Comparison of ENCODE assay signal across 11 mouse cellular contexts in the genomic region with DNA sequence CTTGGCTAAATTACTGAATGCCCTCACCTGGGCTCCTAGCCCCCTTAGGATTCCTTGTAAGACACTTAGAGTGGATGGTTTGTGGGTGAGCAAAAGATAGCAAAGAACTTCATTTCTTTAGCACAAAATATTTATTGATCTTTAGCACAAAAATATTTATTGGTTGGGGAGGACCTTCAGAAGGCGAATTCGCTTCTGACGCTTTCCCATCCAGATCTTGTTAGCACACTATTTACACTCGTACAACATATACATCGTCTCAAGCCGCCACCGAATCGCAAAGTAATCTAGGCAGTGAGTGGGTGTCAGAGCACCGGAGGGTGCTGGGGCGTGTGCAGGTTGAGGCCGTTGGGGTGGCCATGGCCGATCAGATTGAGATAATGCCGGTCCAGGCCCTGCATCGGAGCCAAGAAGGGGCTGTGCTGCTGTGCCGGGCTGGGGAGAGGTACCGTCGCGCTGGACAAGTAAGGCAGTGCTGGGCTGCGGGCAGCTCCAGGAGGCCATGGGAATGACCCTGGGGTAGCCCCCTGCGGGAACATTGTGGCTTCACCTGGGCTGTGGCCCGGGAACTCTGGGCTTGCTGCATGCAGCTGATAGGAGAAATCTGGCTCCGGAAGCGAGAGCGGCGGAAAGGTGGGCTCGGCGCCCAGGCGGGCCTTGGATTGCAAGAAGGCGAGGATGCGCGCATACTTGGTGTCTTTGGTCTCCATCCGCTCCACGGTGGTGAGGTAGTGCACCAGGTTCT. TPM values are rescaled to one million over a fixed set of nuclear protein-coding genes. Genes with fewer than 3 reads are reported as not detected.
DNase-seq lines count a peak whose midpoint lies in the region; ATAC-seq and TF ChIP-seq lines count a peak whose summit lies in the region.
"Had no signal": no experiment of that assay in that cellular context is flagged by ENCODE, and none has a peak within 500 bp of the region (broad histone marks: within the 10 kb centered on the region; RNA-seq: fewer than 3 reads in every experiment).

No protein-coding gene starts in this region.

- no peak overlapping the region for H3K9ac ChIP-seq in heart, embryonic 14.5 days (ENCODE audit: low read length)
- H3K9ac ChIP-seq in heart, adult 2 months (ENCODE audit: low read depth, low read length): no peak overlapping the region
- no peak overlapping the region for H3K9ac ChIP-seq in embryonic facial prominence, embryonic 11.5 days (replicated peaks; ENCODE audit: low read length)
- H3K9ac ChIP-seq in hindbrain, embryonic 12.5 days: no peak overlapping the region
- no peak overlapping the region for H3K9ac ChIP-seq in midbrain, embryonic 15.5 days

- TF ChIP-seq CTCF in heart, adult 2 months (IDR thresholded peaks at IDR 0.05): no peak

- WGBS in heart, embryonic 14.5 days: 2% methylated on average over 33 of the region's 33 CpGs
- 5% methylated on average over 33 of the region's 33 CpGs for WGBS in heart, adult 2 months
- 1% methylated on average over 33 of the region's 33 CpGs for WGBS in embryonic facial prominence, embryonic 11.5 days
- 4% methylated on average over 33 of the region's 33 CpGs for WGBS in hindbrain, embryonic 12.5 days
- 2% methylated on average over 33 of the region's 33 CpGs for WGBS in midbrain, embryonic 15.5 days

- no peak overlapping the region for H3K27ac ChIP-seq in heart, embryonic 14.5 days (replicated peaks in 1 of 2; ENCODE audit: control insufficient read depth in 1 of 2, insufficient read depth in 1 of 2, low read depth in 2 of 2, low read length in 2 of 2)
- no peak overlapping the region for H3K27ac ChIP-seq in heart, adult 2 months
- no peak overlapping the region for H3K27ac ChIP-seq in embryonic facial prominence, embryonic 11.5 days (replicated peaks; ENCODE audit: low read depth, low read length)
- H3K27ac ChIP-seq in hindbrain, embryonic 12.5 days: no peak overlapping the region
- H3K27ac ChIP-seq in midbrain, embryonic 15.5 days: no peak overlapping the region
- H3K27ac ChIP-seq: macrophage had no signal

- no peaks in the 10 kb centered on the region for H3K79me2 ChIP-seq in heart, adult 2 months (replicated peaks; ENCODE audit: control insufficient read depth, insufficient read depth, low read length)

- intact Hi-C loops in heart, adult 2 months (cut with DNase I): no loop called here

- H3K4me2 ChIP-seq in heart, embryonic 14.5 days (ENCODE audit: low read length): peak overlapping the region; percentile 46
- H3K4me2 ChIP-seq in embryonic facial prominence, embryonic 11.5 days (ENCODE audit: low read depth, low read length): no peak overlapping the region
- peak overlapping the region; percentile 21 for H3K4me2 ChIP-seq in hindbrain, embryonic 12.5 days (replicated peaks)
- peak overlapping the region; percentile 41 for H3K4me2 ChIP-seq in midbrain, embryonic 15.5 days

- no peak for ATAC-seq in heart, embryonic 14.5 days (ENCODE audit: insufficient number of reproducible peaks, insufficient read depth, low FRiP score, low read depth)
- no peak for ATAC-seq in embryonic facial prominence, embryonic 11.5 days (replicated peaks; ENCODE audit: insufficient number of reproducible peaks, low FRiP score, low TSS enrichment, low read depth)
- no peak for ATAC-seq in hindbrain, embryonic 12.5 days (ENCODE audit: low FRiP score)
- peak; percentile 21; the same call in 1 of the 2 replicates for ATAC-seq in midbrain, embryonic 15.5 days (replicated peaks)
- no peak for ATAC-seq in erythroid progenitor cell, adult 5-6 weeks (replicated peaks; ENCODE audit: low FRiP score, poor library complexity, severe bottlenecking)

- no peak for DNase-seq in heart, adult 2 months
- DNase-seq in embryonic facial prominence, embryonic 11.5 days (ENCODE audit: low spot score): peak; percentile 26
- DNase-seq in spleen, postnatal 4 days (ENCODE audit: low spot score in 2 of 2): no peak
- DNase-seq in frontal cortex, postnatal 25 days (ENCODE audit: low spot score in 2 of 2): no peak
- DNase-seq: gastrocnemius, postnatal 25 days; layer of hippocampus, adult 9-11 months had no signal

- peaks cover 89% of the 10 kb centered on the region for H3K27me3 ChIP-seq in heart, embryonic 14.5 days (ENCODE audit: control insufficient read depth, insufficient read depth, low read length)
- H3K27me3 ChIP-seq in heart, adult 2 months (ENCODE audit: control insufficient read depth, insufficient read depth, low read length): peaks cover 5% of the 10 kb centered on the region; the same call in 1 of the 2 replicates
- H3K27me3 ChIP-seq in embryonic facial prominence, embryonic 11.5 days (ENCODE audit: control insufficient read depth, insufficient read depth, low read length): peaks cover 72% of the 10 kb centered on the region
- H3K27me3 ChIP-seq in hindbrain, embryonic 12.5 days: peaks cover 91% of the 10 kb centered on the region
- H3K27me3 ChIP-seq in midbrain, embryonic 15.5 days (replicated peaks): peaks cover 75% of the 10 kb centered on the region

- H3K36me3 ChIP-seq in heart, embryonic 14.5 days (ENCODE audit: control insufficient read depth, insufficient read depth, low read length): no peaks in the 10 kb centered on the region
- H3K36me3 ChIP-seq in heart, adult 2 months (ENCODE audit: control insufficient read depth, insufficient read depth, low read length): no peaks in the 10 kb centered on the region
- H3K36me3 ChIP-seq in embryonic facial prominence, embryonic 11.5 days (replicated peaks; ENCODE audit: control insufficient read depth, insufficient read depth, low read depth, low read length): no peaks in the 10 kb centered on the region
- no peaks in the 10 kb centered on the region for H3K36me3 ChIP-seq in hindbrain, embryonic 12.5 days
- H3K36me3 ChIP-seq in midbrain, embryonic 15.5 days (replicated peaks): no peaks in the 10 kb centered on the region

- H3K4me1 ChIP-seq in heart, embryonic 14.5 days (ENCODE audit: control insufficient read depth in 2 of 2, insufficient read depth in 2 of 2, low read length in 2 of 2): peaks cover 2 to 5% of the 10 kb centered on the region in 2 experiments; a peak in 2 of 4 replicates
- H3K4me1 ChIP-seq in heart, adult 2 months (ENCODE audit: control insufficient read depth, insufficient read depth, low read length): no peaks in the 10 kb centered on the region
- no peaks in the 10 kb centered on the region for H3K4me1 ChIP-seq in embryonic facial prominence, embryonic 11.5 days (ENCODE audit: control insufficient read depth, insufficient read depth, low read length)
- peaks cover 15% of the 10 kb centered on the region for H3K4me1 ChIP-seq in hindbrain, embryonic 12.5 days
- peaks cover 44% of the 10 kb centered on the region for H3K4me1 ChIP-seq in midbrain, embryonic 15.5 days

- H3K4me3 ChIP-seq in heart, embryonic 14.5 days (ENCODE audit: control insufficient read depth in 1 of 2, insufficient read depth in 1 of 2, low read depth in 1 of 2, low read length in 2 of 2): peak overlapping the region; percentile 10 to 19; a peak in 2 of 4 replicates
- no peak overlapping the region for H3K4me3 ChIP-seq in heart, adult 2 months
- H3K4me3 ChIP-seq in embryonic facial prominence, embryonic 11.5 days (ENCODE audit: low read depth, low read length): no peak overlapping the region
- H3K4me3 ChIP-seq in hindbrain, embryonic 12.5 days: no peak overlapping the region
- H3K4me3 ChIP-seq in midbrain, embryonic 15.5 days: peak overlapping the region; percentile 26

- TF ChIP-seq POLR2A in heart, adult 2 months (IDR thresholded peaks at IDR 0.05; ENCODE audit: insufficient read depth, low read depth, low read length): no peak

- no peak for TF ChIP-seq EP300 in heart, adult 2 months (IDR thresholded peaks at IDR 0.05; ENCODE audit: insufficient read depth, low read depth, low read length)

- no peaks in the 10 kb centered on the region for H3K9me3 ChIP-seq in heart, embryonic 14.5 days (ENCODE audit: control insufficient read depth, low read length)
- no peaks in the 10 kb centered on the region for H3K9me3 ChIP-seq in embryonic facial prominence, embryonic 11.5 days (replicated peaks; ENCODE audit: control insufficient read depth, low read length)
- no peaks in the 10 kb centered on the region for H3K9me3 ChIP-seq in hindbrain, embryonic 12.5 days (replicated peaks)
- H3K9me3 ChIP-seq in midbrain, embryonic 15.5 days: no peaks in the 10 kb centered on the region

RNA-seq across cellular contexts. Expression of a gene that starts 2.4 kb away (rescaled TPM):
- polyA plus RNA-seq in heart, embryonic 14.5 days (2014; fragmentation: Nextera tagmentation; extraction: Ambion mirVana): not detected in 2 replicates
- 1 to 10 TPM; 1.5 to 2.8 TPM for total RNA-seq in heart, adult 2 months (2021)
- 1.3 TPM in 2 replicates for polyA plus RNA-seq in heart, adult 2 months (2012; rRNA removed)
- polyA plus RNA-seq in embryonic facial prominence, embryonic 11.5 days (2014; fragmentation: Nextera tagmentation; extraction: Ambion mirVana): 0.88 and 1.9 TPM in 2 replicates
- polyA plus RNA-seq in hindbrain, embryonic 12.5 days (2016; fragmentation: Nextera tagmentation; extraction: Ambion mirVana): 1.2 and 2.8 TPM in 2 replicates
- polyA plus RNA-seq in midbrain, embryonic 15.5 days (2015; fragmentation: Nextera tagmentation; extraction: Ambion mirVana): 5.4 and 5.8 TPM in 2 replicates
- not detected in 2 replicates for total RNA-seq in erythroid progenitor cell, adult 5-6 weeks (2015; ENCODE audit: low replicate concordance)
- total RNA-seq in erythroid progenitor cell, adult 5-6 weeks (2017; ENCODE audit: low replicate concordance): not detected in 2 replicates
- polyA plus RNA-seq: macrophage had no signal

Comparison
In these comparisons a context has a peak if more than half of its experiments do, and no peak if none do; other contexts are left out.
1. H3K4me3 ChIP-seq: peak in heart, embryonic 14.5 days (2 of 2) and midbrain, embryonic 15.5 days (single experiment); none in heart, adult 2 months (single experiment), embryonic facial prominence, embryonic 11.5 days (single experiment) and hindbrain, embryonic 12.5 days (single experiment).